Mouse (Mus musculus) adrenal gland, postnatal 10 days (tissue): ENCODE data around the gene Kcnj15. TPM values are rescaled to one million over a fixed set of nuclear protein-coding genes. Genes with fewer than 3 reads are reported as not detected.

Experiments
- DNase-seq: peaks from one replicate; pipeline ENCODE4 v3.0.0; 2021; ENCODE audit warnings: mixed read lengths
- total RNA-seq, 2 experiments: library from RNA; stranded (reverse); gene quantifications; 2 replicates each; pipeline ENCODE4 v1.2.3; 2021

Kcnj15 gene
- total RNA-seq, 2 experiments from 2014 or later: 1.1 to 1.9 TPM

GRCm38 (mm10) chr16:95245499-95245898, 11.9 kb upstream of the Kcnj15 start:
- no peak for DNase-seq

GRCm38 (mm10) chr16:95248646-95249045, 8.7 kb upstream of the Kcnj15 start:
- DNase-seq: no peak

- no peak for DNase-seq
Observed at GRCm38 (mm10) chr16:95256648-95257047, 710 bp upstream of the Kcnj15 start.

- DNase-seq: no peak
Observed at GRCm38 (mm10) chr16:95258100-95258499, 742 bp downstream of the Kcnj15 start.

DNA sequence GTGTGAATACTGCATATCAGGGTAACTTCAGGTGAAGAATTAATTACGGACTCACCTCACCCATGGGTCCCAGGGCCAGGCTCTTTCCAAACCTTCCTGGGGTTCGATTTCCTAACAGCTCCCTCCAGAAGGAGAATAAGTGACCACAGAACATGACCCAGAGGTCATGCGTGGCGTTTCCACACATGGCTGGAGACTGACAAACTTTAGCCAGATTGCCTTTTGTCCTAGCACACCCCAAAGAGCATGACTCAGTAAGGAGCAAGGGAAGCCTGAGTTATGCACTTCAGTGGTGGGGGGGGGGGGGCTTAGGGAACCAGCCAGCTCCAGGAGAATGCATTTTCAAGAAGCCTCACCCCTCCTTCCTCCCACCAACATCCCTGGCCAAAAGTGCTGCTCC, 2.1 kb downstream of the Kcnj15 start:
- no peak for DNase-seq

DNA sequence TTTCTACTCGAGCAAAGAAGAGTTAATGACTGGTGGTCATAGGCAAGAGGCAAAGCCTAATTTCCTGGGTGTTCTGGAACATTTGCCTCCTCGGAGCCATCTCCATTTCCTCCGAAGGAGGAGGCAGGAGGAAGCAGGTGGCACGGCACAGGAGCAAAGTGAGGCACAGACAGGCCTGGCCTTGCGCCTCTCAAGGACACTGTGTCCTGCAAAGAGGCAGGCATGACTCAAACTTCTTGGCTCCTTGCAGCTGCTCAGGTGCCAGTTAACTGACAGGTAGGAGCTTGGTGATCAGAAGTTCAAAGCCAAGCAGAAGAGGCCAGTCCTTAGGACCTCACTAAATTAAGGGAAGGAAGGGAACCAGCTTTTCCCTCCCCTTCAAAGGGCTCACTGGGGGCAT, 3.3 kb downstream of the Kcnj15 start:
- DNase-seq: no peak

DNA sequence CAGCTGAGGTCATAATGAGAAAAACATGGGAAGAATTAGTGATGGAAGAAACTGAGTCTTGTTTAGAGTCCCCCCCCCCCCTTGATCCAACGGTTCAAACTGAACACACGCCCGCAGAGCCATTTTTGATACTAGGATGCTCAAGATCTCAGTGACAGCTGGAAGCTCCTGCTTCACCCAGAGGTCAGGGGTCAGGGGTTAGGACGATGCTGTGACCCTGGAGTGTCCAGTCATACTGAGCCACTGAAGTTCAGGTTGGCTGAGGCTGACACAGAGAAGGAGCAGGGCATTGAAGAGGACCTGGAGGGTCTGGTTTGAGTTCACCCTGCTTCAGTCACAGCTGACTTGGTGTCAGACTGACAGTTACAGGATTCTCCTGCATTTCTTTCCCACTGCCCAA, 4.4 kb downstream of the Kcnj15 start:
- no peak for DNase-seq

- DNase-seq: no peak
Observed at GRCm38 (mm10) chr16:95262706-95263363, 5.5 kb downstream of the Kcnj15 start.

DNA sequence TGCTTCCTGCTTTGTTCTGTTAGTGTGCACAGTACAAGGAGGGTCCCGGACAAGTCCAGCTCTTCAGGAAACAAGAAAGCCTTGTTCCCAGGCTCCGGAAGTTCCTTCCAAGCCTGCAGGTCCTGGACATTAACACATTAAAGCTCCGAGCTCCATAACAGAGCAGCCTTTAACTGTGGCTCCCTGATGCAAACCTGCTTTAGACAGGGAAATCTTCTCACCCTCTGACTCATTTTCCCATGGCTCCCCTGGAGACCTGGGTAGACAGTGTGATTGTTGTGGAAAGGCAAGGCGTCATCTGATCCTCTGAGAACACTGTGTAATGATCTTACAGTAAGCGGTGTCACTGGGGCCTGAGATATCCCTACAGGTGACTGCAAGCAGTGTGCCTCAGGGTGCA, 7.0 kb downstream of the Kcnj15 start:
- DNase-seq: no peak

GRCm38 (mm10) chr16:95267481-95268183, 10.3 kb downstream of the Kcnj15 start:
- no peak for DNase-seq

GRCm38 (mm10) chr16:95269610-95270009, 12.3 kb downstream of the Kcnj15 start:
- DNase-seq: no peak

GRCm38 (mm10) chr16:95273101-95273500, 15.7 kb downstream of the Kcnj15 start:
- no peak for DNase-seq

DNA sequence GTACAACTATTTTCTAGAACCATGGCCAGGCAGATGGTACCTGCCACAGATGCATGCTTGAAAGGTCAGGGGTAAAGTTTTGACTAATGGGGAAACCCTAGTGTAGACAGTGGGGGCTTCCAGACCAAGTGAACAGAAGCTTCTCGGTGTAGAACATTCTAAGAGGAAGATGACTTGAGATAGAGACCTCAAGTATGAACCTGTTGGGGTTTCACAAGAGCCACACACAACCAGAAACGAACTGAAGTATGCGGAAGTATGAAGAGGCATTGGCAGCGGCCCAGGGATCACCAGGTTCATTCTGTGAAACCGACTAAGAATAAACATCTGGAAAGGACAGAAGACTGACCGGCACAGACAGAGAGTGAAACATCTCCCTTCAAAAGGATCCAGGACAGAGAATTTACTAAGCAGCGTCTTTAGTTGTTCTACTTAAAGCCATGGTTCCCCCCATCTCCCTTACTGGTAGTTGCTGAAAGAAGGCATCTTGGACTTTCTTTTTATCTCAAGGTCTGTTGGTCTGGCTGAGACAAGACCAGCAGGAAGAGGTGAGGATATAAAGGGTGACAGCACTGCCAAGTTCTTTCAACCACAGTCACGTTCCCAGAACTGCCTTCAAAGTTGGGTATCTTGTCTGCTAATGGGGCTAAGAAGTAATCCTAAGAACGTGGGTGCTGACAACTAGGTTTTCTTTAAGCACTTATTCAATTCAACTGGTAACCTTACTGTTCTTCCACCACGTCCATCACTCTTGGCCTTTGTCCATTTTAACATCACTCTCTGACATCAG, 18.6 kb downstream of the Kcnj15 start:
- no peak for DNase-seq

DNA sequence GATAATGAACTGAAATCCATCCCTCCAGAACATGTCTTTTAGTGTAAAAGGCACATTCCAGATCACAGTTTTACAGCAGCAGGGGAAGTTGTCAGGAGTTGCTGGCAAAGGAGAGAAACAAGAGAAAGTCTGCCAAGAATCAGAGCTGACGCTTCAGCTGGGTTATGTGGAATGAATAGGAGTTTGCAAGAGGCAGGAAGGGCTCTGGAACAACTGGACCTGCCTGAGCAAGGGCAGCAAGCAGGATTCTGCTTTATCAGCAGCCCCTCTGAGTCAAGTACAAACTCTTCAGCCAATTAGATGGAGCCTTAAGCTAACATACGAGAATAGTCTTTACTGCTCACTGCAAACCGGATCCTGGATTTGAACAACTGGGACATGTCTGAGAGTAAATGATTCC, 21.7 kb downstream of the Kcnj15 start:
- DNase-seq: no peak

- DNase-seq: no peak
Observed at GRCm38 (mm10) chr16:95280338-95280737, 23.0 kb downstream of the Kcnj15 start.

GRCm38 (mm10) chr16:95283369-95283768, 26.0 kb downstream of the Kcnj15 start:
- no peak for DNase-seq

DNA sequence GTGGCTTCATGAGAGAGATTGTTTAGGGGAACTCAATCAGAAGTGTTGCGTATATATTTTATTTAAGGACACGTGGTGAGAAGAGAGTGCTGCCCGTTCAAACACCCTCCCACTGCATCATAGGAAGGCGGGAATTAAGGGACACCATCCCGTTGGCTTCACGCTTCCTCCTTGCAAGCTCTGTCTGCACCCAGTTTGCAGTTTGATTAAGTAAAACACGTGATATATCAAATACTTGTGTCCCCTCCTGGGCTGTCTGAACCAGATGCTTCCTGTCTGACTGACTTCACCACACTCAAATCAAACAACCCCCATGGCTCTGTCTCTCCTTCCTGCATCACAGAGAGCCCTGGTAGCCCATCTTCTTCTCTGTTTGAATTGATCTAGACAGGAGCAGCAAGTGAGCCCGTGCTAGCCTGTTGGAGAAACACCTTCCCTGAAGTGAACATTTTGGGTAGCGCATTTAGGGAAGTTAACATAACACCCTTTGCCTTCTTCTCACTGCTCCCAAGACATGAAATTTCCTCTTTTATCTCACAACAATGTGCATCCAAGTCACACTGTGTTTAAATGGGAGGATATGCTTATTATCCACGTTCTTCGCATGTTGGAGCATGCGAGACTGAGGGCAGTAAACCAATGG, 26.8 kb downstream of the Kcnj15 start:
- DNase-seq: no peak

- no peak for DNase-seq
Observed at GRCm38 (mm10) chr16:95285043-95285442, 27.7 kb downstream of the Kcnj15 start.

DNA sequence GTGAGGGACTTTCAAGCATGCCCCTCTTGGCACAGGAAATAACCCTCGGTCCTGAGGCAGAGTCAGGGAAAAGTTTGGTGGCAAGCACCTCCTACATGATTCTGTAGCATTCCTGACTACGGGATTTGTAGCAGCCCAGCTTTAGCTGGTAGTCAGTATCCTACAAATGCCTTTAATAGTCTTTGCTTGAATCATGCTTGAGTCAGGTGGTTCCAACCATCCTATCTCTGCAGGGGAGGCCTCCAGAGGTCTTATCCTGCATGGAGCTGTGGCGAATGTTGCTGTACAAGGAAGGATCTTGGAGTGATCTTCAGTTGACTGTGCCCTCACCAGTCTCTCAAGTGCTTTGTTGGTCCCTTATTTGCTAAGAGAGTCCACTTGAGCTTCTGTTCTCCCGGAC, 28.4 kb downstream of the Kcnj15 start:
- DNase-seq: no peak

DNA sequence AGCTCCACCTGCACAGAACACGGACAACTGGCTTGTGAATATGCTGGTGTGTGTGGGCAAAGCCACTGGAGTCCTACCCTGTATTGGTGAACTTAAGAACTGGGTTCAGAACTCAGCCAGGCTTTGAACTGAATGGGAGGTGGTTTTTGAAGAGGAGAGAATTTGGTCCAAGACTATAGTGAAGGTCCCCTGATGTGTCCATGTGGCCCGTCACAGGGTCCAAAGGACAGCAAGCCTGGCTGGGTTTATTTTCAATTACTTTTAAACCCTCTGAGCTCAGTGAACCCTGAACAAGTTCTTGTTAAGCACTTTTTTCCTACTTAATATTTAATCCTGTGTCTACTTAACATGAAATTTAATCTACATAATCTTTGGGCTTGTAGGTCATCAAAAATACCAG, 30.3 kb downstream of the Kcnj15 start:
- no peak for DNase-seq

DNA sequence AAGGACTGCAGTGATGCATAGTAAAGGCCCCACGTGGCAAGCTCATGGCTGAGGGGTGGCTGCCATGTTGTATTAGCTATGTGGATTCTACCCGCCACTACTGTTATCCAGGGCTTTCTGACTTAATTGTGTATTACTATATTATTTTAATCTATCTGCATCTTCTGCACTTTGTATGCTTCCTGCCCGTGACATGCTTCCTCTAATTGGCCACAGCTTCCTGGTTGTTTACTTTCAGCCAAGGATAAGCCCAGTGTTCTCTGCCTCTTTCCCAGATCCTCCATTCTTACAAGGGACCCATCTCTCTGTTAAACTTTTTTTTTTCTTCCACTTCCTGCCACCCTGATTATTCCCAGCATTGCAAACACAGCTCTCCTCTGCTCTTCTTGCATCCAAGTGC, 32.0 kb downstream of the Kcnj15 start:
- DNase-seq: no peak

DNA sequence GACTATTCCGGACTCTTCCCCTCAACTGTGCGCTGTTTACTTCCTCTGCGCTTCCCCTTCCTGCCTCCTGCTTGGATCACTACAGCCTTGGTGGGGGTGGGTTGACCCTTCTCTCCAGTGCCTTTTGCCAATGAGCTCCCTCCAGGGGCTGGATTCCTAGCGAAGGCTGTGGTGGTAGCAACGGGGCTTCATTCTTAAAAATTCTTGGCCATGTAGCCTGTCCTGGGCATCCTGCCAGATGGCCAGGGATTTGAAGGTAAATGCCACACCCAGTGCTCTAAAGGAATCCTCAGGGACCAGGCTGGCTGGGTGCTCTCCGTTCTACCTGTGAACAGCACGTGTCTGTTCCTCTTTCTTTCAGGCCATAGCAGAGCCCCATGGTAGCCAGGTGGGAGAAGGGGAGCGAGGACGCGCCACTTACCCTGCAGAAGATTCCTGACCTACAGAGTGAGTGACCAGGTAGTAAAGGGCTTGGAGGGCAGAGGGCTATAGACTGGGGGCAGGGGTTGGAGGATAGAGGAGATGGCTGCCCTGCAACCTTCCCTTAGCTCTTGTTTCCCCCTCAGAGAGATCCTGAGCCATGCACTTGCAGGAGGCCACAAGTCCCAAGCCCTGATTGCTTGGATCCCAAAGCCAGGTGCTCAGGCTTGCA, 34.2 kb downstream of the Kcnj15 start:
- DNase-seq: peak; percentile 26
